8 mouse cellular contexts compared by ENCODE assay signal in the genomic region with DNA sequence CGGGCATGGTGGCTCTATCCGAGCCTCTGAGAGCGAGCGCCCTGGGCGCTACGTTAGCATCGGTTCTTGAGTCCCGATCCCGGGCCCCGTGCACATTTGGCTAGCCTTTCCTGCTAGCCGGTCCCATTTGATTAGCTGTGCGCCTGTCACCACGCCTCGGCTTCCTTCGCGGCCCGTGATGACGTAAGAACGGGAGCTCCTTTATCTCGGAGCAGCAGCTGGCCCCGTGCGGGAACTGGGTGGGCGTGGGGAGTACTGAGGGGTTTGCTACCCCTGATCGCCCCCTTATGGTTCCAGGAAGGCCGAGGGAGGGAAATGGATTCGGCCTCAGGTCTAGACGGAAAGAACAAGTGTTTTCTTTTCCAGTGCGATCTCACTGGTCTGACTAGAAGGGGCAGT. TPM values are rescaled to one million over a fixed set of nuclear protein-coding genes. Genes with fewer than 3 reads are reported as not detected.
DNase-seq lines count a peak whose midpoint lies in the region; ATAC-seq and TF ChIP-seq lines count a peak whose summit lies in the region.

No protein-coding gene starts in this region.

- under 1% methylated on average over 28 of the region's 28 CpGs for WGBS in hindbrain, postnatal 0 days

- ATAC-seq in activated CD4-positive, CD25-positive, alpha-beta regulatory T cell, adult 4 months, result peak; percentile 52
- peak; percentile 70 for ATAC-seq in common myeloid progenitor, adult 5-6 weeks (replicated peaks; ENCODE audit: low read depth, poor library complexity, severe bottlenecking)
- ATAC-seq in hindbrain, postnatal 0 days, result peak; percentile 88

- H3K4me3 ChIP-seq in gastrocnemius, adult 2 months, result peak overlapping the region; percentile 80
- H3K4me3 ChIP-seq in hindbrain, postnatal 0 days (ENCODE audit: low read length), result peak overlapping the region; percentile 89

- H3K9me3 ChIP-seq in hindbrain, postnatal 0 days (ENCODE audit: low read length), result no peaks in the 10 kb centered on the region

- H3K36me3 ChIP-seq in hindbrain, postnatal 0 days (ENCODE audit: insufficient read depth, low read length), result peaks cover 1% of the 10 kb centered on the region; the same call in 1 of the 2 replicates

- TF ChIP-seq CTCF in gastrocnemius, adult 2 months (IDR thresholded peaks at IDR 0.05), result peak; percentile 29; the same call in 1 of the 2 replicates
- peak; percentile 61 for TF ChIP-seq CTCF in hindbrain, postnatal 0 days (IDR thresholded peaks at IDR 0.05; ENCODE audit: low read depth)

- H3K9ac ChIP-seq in hindbrain, postnatal 0 days (replicated peaks; ENCODE audit: low read length), result peak overlapping the region; percentile 89

- peak overlapping the region; percentile 99 for H3K27ac ChIP-seq in gastrocnemius, adult 2 months
- peak overlapping the region; percentile 98 for H3K27ac ChIP-seq in hindbrain, postnatal 0 days

- peak; percentile 86 for DNase-seq in gastrocnemius, adult 2 months
- DNase-seq in hindbrain, postnatal 0 days (ENCODE audit: low spot score), result peak; percentile 93
- peak; percentile 77 to 86 for DNase-seq in left cerebral cortex, adult 18-20 months (ENCODE audit: low spot score in 2 of 2)
- DNase-seq in lung, postnatal 4 days, result peak; percentile 91 to 92
- DNase-seq in retina, postnatal 7 days (ENCODE audit: low read depth, low spot score), result peak; percentile 66
- DNase-seq in urinary bladder, adult 18-20 months (ENCODE audit: low spot score in 2 of 2), result peak; percentile 68 to 78

- intact Hi-C loops in gastrocnemius, adult 2 months (cut with DNase I), result no loop called here

- peak overlapping the region; percentile 61 for H3K4me2 ChIP-seq in hindbrain, postnatal 0 days (ENCODE audit: low read depth, low read length)

- no peaks in the 10 kb centered on the region for H3K27me3 ChIP-seq in hindbrain, postnatal 0 days (ENCODE audit: insufficient read depth, low read length)

- H3K4me1 ChIP-seq in hindbrain, postnatal 0 days (ENCODE audit: insufficient read depth, low read length), result peaks cover 5% of the 10 kb centered on the region; the same call in 1 of the 2 replicates

RNA-seq across cellular contexts. Expression of a gene that starts 0.6 kb away (rescaled TPM):
- 10 to 100 TPM; 40.9 to 53.5 TPM for polyA plus RNA-seq in activated CD4-positive, CD25-positive, alpha-beta regulatory T cell, adult 4 months (2017; shearing (Covaris generic))
- 49.7 and 50.9 TPM in 2 replicates for total RNA-seq in common myeloid progenitor, adult 5-6 weeks (2017)
- 100 to 1,000 TPM; 185 to 198 TPM for total RNA-seq in gastrocnemius, adult 2 months (2021)
- total RNA-seq in hindbrain, postnatal 0 days (2014; rRNA removed), result 85.5 and 92.8 TPM in 2 replicates
- 167 TPM in 2 replicates for polyA plus RNA-seq in hindbrain, postnatal 0 days (2015; fragmentation: Nextera tagmentation; extraction: Ambion mirVana)
- 100 to 1,000 TPM; 155 to 161 TPM for total RNA-seq in left cerebral cortex, adult 18-20 months (2021)

RNA-seq across cellular contexts. Expression of a gene that starts 11.9 kb away (rescaled TPM):
- not detected for polyA plus RNA-seq in activated CD4-positive, CD25-positive, alpha-beta regulatory T cell, adult 4 months (2017; shearing (Covaris generic))
- 9.9 and 11.7 TPM in 2 replicates for total RNA-seq in common myeloid progenitor, adult 5-6 weeks (2017)
- total RNA-seq in gastrocnemius, adult 2 months (2021), result not detected
- total RNA-seq in hindbrain, postnatal 0 days (2014; rRNA removed), result not detected in 2 replicates
- polyA plus RNA-seq in hindbrain, postnatal 0 days (2015; fragmentation: Nextera tagmentation; extraction: Ambion mirVana), result not detected in 2 replicates
- not detected for total RNA-seq in left cerebral cortex, adult 18-20 months (2021)

RNA-seq across cellular contexts. Expression of a gene that starts 23.6 kb away (rescaled TPM):
- not detected for polyA plus RNA-seq in activated CD4-positive, CD25-positive, alpha-beta regulatory T cell, adult 4 months (2017; shearing (Covaris generic))
- total RNA-seq in common myeloid progenitor, adult 5-6 weeks (2017), result 0.18 TPM in 1 of 2 replicates, not detected in the other
- total RNA-seq in gastrocnemius, adult 2 months (2021), result not detected
- 0.16 and 0.29 TPM in 2 replicates for total RNA-seq in hindbrain, postnatal 0 days (2014; rRNA removed)
- polyA plus RNA-seq in hindbrain, postnatal 0 days (2015; fragmentation: Nextera tagmentation; extraction: Ambion mirVana), result 0.18 and 0.24 TPM in 2 replicates
- total RNA-seq in left cerebral cortex, adult 18-20 months (2021), result 1 to 10 TPM; 1.6 to 2.7 TPM

RNA-seq across cellular contexts. Expression of a gene that starts 38.6 kb away (rescaled TPM):
- not detected for polyA plus RNA-seq in activated CD4-positive, CD25-positive, alpha-beta regulatory T cell, adult 4 months (2017; shearing (Covaris generic))
- total RNA-seq in common myeloid progenitor, adult 5-6 weeks (2017), result not detected in 2 replicates
- total RNA-seq in gastrocnemius, adult 2 months (2021), result not detected
- total RNA-seq in hindbrain, postnatal 0 days (2014; rRNA removed), result not detected in 2 replicates
- not detected in 2 replicates for polyA plus RNA-seq in hindbrain, postnatal 0 days (2015; fragmentation: Nextera tagmentation; extraction: Ambion mirVana)
- not detected for total RNA-seq in left cerebral cortex, adult 18-20 months (2021)

RNA-seq across cellular contexts. Expression of a gene that starts 52.8 kb away (rescaled TPM):
- 10 to 100 TPM; 62.4 to 64.7 TPM for polyA plus RNA-seq in activated CD4-positive, CD25-positive, alpha-beta regulatory T cell, adult 4 months (2017; shearing (Covaris generic))
- total RNA-seq in common myeloid progenitor, adult 5-6 weeks (2017), result 216 and 219 TPM in 2 replicates
- 10 to 100 TPM; 40.5 to 43.5 TPM for total RNA-seq in gastrocnemius, adult 2 months (2021)
- total RNA-seq in hindbrain, postnatal 0 days (2014; rRNA removed), result 27.9 and 29.5 TPM in 2 replicates
- 35.5 and 36.8 TPM in 2 replicates for polyA plus RNA-seq in hindbrain, postnatal 0 days (2015; fragmentation: Nextera tagmentation; extraction: Ambion mirVana)
- total RNA-seq in left cerebral cortex, adult 18-20 months (2021), result 10 to 100 TPM; 53.5 to 60.4 TPM

Comparison
In these comparisons a context has a peak if more than half of its experiments do, and no peak if none do; other contexts are left out.
1. Peak in every context shown above with its lines: DNase-seq, ATAC-seq, H3K4me3 ChIP-seq and H3K27ac ChIP-seq.
2. RNA of a gene that starts 11.9 kb away (total RNA-seq): 9.9 to 11.7 TPM in common myeloid progenitor, adult 5-6 weeks; not detected in gastrocnemius, adult 2 months, not detected in hindbrain, postnatal 0 days and not detected in left cerebral cortex, adult 18-20 months; every median in the first group is over 10 times any median in the second.